In genomic region chr13:13953874-13954832, GRCm38 (mm10) we compare ENCODE assay signal across 8 mouse cellular contexts. TPM values are rescaled to one million over a fixed set of nuclear protein-coding genes. Genes with fewer than 3 reads are reported as not detected.
DNase-seq lines count a peak whose midpoint lies in the region; ATAC-seq lines count a peak whose summit lies in the region.

Gene B3galnt2 (plus strand): TSS chr13:13954469.

- no peaks in the 10 kb centered on the region for H3K27me3 ChIP-seq in hindbrain, embryonic 11.5 days (ENCODE audit: control insufficient read depth, insufficient read depth, low read length)

- H3K4me2 ChIP-seq in hindbrain, embryonic 11.5 days (replicated peaks; ENCODE audit: low read depth, low read length), result peak within 1 kb of the TSS; percentile 71

- H3K9me3 ChIP-seq in hindbrain, embryonic 11.5 days (ENCODE audit: control insufficient read depth, low read length), result no peaks in the 10 kb centered on the region

- DNase-seq in Muller cell, postnatal 12 days (ENCODE audit: inconsistent ontology term), result peak; percentile 98
- DNase-seq in cerebellum, adult 9-11 months, result peak; percentile 99
- peak; percentile 98 for DNase-seq in frontal cortex, adult 2 months (ENCODE audit: extremely low spot score in 1 of 2, low spot score in 1 of 2)
- DNase-seq in hindbrain, embryonic 11.5 days (ENCODE audit: low spot score), result peak; percentile 99
- DNase-seq in layer of hippocampus, postnatal 10 days (ENCODE audit: low spot score in 2 of 2), result peak; percentile 92 to 93
- peak; percentile 98 for DNase-seq in lung, postnatal 10 days
- peak; percentile 94 for DNase-seq in ovary, postnatal 36 days (ENCODE audit: low spot score)
- DNase-seq in thymus, postnatal 25 days, result peak; percentile 95

- peak within 1 kb of the TSS; percentile 72 for H3K27ac ChIP-seq in hindbrain, embryonic 11.5 days (ENCODE audit: low read depth, low read length)

- H3K36me3 ChIP-seq in hindbrain, embryonic 11.5 days (ENCODE audit: control insufficient read depth, insufficient read depth, low read length), result no peaks in the 10 kb centered on the region

- peak within 1 kb of the TSS; percentile 72 for H3K4me3 ChIP-seq in hindbrain, embryonic 11.5 days (ENCODE audit: low read depth, low read length)

- ATAC-seq in hindbrain, embryonic 11.5 days (ENCODE audit: low FRiP score), result peak; percentile 99

- no peaks in the 10 kb centered on the region for H3K4me1 ChIP-seq in hindbrain, embryonic 11.5 days (replicated peaks; ENCODE audit: control insufficient read depth, insufficient read depth, low read length)

- under 1% methylated on average over 77 of the region's 78 CpGs for WGBS in hindbrain, embryonic 11.5 days

- peak within 1 kb of the TSS; percentile 81 for H3K9ac ChIP-seq in hindbrain, embryonic 11.5 days (ENCODE audit: low read depth, low read length)

RNA-seq across cellular contexts. Expression of gene B3galnt2, which starts in this region (rescaled TPM):
- 24.9 and 28.9 TPM in 2 replicates for polyA plus RNA-seq in frontal cortex, adult 2 months (2012; rRNA removed)
- 33.0 and 34.1 TPM in 2 replicates for polyA plus RNA-seq in hindbrain, embryonic 11.5 days (2014; fragmentation: Nextera tagmentation; extraction: Ambion mirVana)
- total RNA-seq in layer of hippocampus, postnatal 10 days (2021), result 10 to 100 TPM; 13.0 to 15.4 TPM

Comparison
In these comparisons a context has a peak if more than half of its experiments do, and no peak if none do; other contexts are left out.
1. Peak in every context shown above with its lines: DNase-seq, ATAC-seq, H3K4me3 ChIP-seq and H3K27ac ChIP-seq.